Mouse (Mus musculus) liver, adult 10 weeks (tissue): ENCODE measurements around the gene Olfr654. TPM values are rescaled to one million over a fixed set of nuclear protein-coding genes. Genes with fewer than 3 reads are reported as not detected.

Source experiments
- polyA plus RNA-seq: library from polyadenylated mRNA; stranded (reverse); fragments of 350-450 nt; fragmentation: Illumina TruSeq; extraction: RNeasy Lipid Tissue Mini Kit (QIAGEN cat#74804); gene quantifications from one replicate; pipeline ENCODE4 v1.2.3, GENCODE M21; 2014; ENCODE audit warnings: low read depth, low replicate concordance

The Olfr654 gene
- not detected for polyA plus RNA-seq

DNA sequence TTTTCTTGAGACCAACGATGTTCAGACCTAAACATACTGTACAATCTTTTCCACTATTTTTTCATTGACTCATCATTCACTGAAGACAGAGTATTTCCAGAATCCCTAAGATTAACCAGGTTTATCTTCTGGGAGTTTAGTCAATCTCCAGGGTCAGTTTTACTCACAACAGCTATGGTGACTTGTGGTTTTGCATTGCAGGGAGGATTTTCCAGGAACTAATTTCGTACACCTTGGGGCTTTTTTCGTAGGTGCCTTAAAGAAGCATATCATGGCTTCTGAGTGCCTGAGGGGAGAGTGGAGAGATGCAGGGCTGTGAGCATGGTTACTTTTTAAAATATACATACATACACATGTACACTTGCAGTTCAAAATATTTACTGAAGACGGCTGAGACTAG, at the start of gene Olfr654:
Gene Olfr654, plus strand, starts transcription at position 301 of the 400 bp plus-strand sequence.

DNA sequence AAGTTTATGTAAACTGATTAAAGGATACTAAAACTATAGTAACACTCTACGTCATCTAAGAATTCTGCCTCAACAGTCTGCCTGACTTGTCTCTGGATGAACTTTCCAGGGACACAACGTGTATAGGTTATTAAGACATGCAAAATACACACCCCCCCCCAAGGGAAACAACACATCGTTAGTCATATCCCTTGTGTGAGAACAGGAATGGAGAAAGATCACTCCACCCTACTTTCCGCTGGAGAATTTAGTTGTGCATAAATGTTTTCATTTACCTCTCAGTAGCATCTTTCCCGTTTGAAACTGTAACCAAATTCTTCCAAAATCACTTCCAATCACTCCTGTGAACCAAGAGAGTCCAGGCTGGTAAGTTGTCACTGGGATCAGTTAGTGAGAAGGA, 37.0 kb upstream of the Olfr654 start, which contains the start of gene Olfr651:
Gene Olfr651, plus strand, starts transcription at position 301 of the 400 bp plus-strand sequence.

DNA sequence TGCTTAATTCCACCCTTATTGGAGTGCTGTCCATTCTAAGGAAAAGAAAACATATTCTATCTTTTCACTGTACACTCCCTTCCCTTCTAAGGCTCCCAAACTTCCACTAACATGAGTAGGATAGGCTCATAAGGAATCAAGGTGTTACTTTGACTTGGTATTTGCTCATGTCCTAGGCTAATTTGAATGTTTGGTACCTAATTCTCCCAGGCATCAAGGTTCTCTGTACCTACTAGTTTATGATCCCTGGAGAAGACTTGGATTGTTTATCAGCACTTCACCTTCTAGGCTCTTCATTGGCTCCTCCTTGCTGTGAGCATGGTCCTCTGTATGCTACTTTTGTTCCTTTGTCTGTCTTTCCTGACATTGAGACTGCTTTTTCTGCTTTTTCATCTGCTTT, 26.2 kb upstream of the Olfr654 start, which contains the start of gene Olfr652:
Gene Olfr652, plus strand, starts transcription at position 301 of the 400 bp plus-strand sequence.

DNA sequence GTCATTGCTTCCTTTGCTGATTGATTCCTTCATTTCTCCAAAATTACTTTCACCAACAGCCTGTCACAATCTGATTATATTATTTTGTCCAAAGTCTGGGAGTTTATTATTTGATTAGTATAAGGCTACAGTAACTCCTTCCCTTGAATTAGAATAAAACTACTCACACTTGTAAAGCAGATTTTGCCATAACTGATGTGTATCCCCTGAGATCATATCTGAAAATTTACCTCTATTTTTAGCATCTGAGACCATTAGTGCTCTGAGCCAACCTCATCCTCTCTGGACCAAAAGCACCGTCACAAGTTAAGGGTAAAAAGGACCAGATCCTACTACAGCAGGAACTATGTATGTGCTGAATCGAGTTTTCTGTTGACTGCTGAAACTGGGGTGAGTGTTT, 9.8 kb upstream of the Olfr654 start, which contains the start of gene Olfr653:
Gene Olfr653, plus strand, starts transcription at position 301 of the 400 bp plus-strand sequence.

DNA sequence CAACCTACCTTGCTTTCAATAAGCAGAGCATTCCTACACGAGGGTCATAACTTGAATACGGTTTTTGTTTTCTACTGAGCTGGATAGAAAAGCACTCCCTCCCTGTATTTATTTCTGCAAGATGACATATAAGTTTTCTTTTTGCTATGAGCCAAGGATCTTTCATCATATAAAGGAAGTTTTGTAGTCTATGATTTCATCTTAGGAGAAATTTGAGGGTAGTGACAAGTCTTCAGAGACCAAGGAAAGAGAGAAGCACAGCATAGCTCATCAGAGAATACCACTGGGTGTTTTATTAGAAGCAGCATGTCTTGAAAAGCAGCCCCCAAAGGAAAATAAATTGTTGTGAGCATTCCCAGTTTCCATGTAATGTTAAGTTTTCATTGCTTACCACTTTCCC, 14.9 kb downstream of the Olfr654 start, which contains the start of gene Olfr655:
Gene Olfr655, minus strand, starts transcription at position 101 of the 400 bp plus-strand sequence.

DNA sequence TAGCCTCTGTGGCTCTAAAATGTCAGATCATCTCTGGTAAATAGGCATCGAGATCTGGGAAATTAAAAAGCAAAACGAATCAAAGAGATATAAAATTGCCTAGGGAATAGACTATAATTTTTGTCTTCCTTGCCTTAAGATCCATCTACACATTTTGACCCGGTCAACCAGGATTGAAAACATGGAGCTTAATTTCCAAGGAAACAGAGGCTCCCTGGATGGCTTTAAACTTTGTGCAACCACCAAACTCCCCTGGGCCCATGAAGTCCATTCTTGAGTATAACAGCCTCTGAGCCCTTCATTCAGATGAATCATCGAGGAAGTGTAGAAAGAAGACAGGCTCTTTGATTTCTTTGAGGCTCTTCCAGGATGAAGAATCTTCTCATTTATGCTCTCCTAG, 26.8 kb downstream of the Olfr654 start, which contains the start of gene Olfr656:
Gene Olfr656, plus strand, starts transcription at position 301 of the 400 bp plus-strand sequence.

DNA sequence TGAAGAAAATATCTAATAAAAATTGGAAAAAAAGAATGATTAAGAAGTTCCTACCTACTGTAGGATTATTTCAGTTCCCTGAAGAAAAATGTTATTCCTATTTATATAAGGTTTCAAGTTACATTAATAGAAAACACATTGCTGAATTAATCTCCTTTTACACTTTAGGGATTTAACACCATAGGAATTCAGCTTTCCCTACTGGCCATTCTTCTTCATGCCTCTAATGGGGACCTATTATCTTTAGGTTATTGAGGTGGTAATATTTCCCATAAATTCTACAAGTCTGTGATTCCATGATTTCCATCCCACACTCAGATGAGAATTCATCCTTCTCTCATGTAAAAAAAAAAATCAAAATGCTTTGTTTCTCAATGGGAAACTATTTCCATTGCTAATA, 37.7 kb downstream of the Olfr654 start, which contains the start of gene Olfr657:
Gene Olfr657, plus strand, starts transcription at position 301 of the 400 bp plus-strand sequence.

Other genes with a start within 250 kb of the Olfr654 start
- 14.0 TPM for gene Trim12c, start 233.7 kb upstream of the Olfr654 start, polyA plus RNA-seq
- 0.34 TPM for gene Trim30b, start 217.1 kb upstream of the Olfr654 start, polyA plus RNA-seq
- 0.29 TPM for gene Trim30c, start 186.2 kb upstream of the Olfr654 start, polyA plus RNA-seq
- gene Trim30a, start 121.8 kb upstream of the Olfr654 start, polyA plus RNA-seq = 14.2 TPM
- gene Trim30d, start 79.2 kb upstream of the Olfr654 start, polyA plus RNA-seq = 14.9 TPM
- not detected for gene Olfr651, start 36.9 kb upstream of the Olfr654 start, polyA plus RNA-seq
- not detected for gene Olfr652, start 26.1 kb upstream of the Olfr654 start, polyA plus RNA-seq
- gene Olfr653, start 9.7 kb upstream of the Olfr654 start, polyA plus RNA-seq = not detected
- not detected for gene Olfr655, start 14.8 kb downstream of the Olfr654 start, polyA plus RNA-seq
- not detected for gene Olfr656, start 26.9 kb downstream of the Olfr654 start, polyA plus RNA-seq
- not detected for gene Olfr657, start 37.8 kb downstream of the Olfr654 start, polyA plus RNA-seq
- not detected for gene Olfr658, start 60.3 kb downstream of the Olfr654 start, polyA plus RNA-seq
- not detected for gene Olfr659, start 79.7 kb downstream of the Olfr654 start, polyA plus RNA-seq
- not detected for gene Olfr661, start 99.5 kb downstream of the Olfr654 start, polyA plus RNA-seq
- not detected for gene Usp17le, start 190.4 kb downstream of the Olfr654 start, polyA plus RNA-seq